Mouse (Mus musculus) small intestine, adult 2 months (tissue): ENCODE results near the gene Gm21987.

Experiments
- CTCF ChIP-seq: fragments of 200-500 bp; IDR thresholded peaks from 2 replicates; pipeline ENCODE4 v1.5.1; 2012; ENCODE audit warnings: low read depth, mild to moderate bottlenecking, control low read depth, inconsistent platforms, low read length, moderate library complexity, mixed read lengths; ENCODE audit not compliant: insufficient replicate concordance, insufficient read length; ENCODE audit errors: extremely low read depth
- POLR2A ChIP-seq: fragments of 200-500 bp; IDR thresholded peaks from 2 replicates; pipeline ENCODE4 v1.6.1; 2012; ENCODE audit warnings: low read depth, mild to moderate bottlenecking, control low read depth, inconsistent platforms, low read length, moderate library complexity

DNA sequence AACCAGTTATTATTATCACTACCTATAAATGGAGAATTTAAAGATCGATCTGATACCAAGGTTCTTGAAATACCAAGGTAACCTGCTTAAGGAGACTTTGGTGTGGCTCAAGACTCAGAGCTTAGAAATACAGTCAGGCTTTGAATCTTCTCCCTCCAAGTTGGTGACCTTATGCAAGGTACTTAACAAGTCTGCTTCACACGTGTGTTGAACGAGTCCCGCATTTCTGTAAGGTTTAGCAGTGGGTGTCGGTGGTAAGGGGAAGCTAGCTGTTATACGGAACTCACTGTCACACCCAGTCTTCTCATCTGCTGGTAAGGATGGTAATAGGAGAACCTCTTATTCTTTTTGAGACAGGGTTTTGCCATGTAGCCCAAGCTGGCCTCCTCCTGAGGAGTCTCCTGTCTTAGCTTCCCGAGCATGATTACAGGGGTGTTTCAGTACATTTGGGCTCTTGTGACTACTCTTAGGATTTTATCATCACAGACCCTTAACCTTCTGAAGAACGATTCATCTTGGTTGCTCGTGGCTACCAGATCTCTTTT is 1.4 kb downstream of the Gm21987 start:
- no peak for TF ChIP-seq POLR2A
- TF ChIP-seq CTCF = no peak
